27 mouse cellular contexts compared by ENCODE assay signal in the genomic region with DNA sequence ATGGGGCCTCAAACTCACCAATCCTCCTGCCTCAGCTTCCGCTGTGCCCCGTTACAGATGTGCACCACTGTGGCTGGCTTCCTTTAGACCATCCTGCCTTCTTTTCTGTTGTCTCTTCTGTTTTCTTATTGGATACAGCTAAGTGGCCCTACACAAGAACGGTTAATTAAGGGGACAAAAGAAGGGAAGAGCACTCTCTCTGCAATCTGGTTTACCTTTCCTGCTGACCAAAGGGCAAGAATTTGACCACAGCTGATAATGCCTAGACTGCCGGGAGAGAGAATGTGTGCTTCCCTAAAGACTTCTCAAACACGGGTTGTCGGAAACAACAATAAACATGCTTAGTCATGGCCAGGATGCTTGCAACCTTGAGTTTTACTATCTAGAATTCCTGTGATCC.
"Had no signal": no experiment of that assay in that cellular context is flagged by ENCODE, and none has a peak within 500 bp of the region (broad histone marks: within the 10 kb centered on the region; RNA-seq: fewer than 3 reads in every experiment).

No protein-coding gene starts in this region.

- H3K4me1 ChIP-seq: embryonic facial prominence, embryonic 12.5 days; embryonic facial prominence, embryonic 15.5 days; forebrain, embryonic 13.5 days; forebrain, embryonic 15.5 days had no signal

- H3K27me3 ChIP-seq: embryonic facial prominence, embryonic 12.5 days; embryonic facial prominence, embryonic 13.5 days; embryonic facial prominence, embryonic 15.5 days; forebrain, embryonic 12.5 days; forebrain, embryonic 13.5 days; forebrain, embryonic 15.5 days had no signal

- H3K4me3 ChIP-seq: embryonic facial prominence, embryonic 10.5 days; embryonic facial prominence, embryonic 12.5 days; embryonic facial prominence, embryonic 13.5 days; embryonic facial prominence, embryonic 15.5 days; erythroblast, embryonic 14.5 days; forebrain, embryonic 10.5 days; forebrain, embryonic 12.5 days; forebrain, embryonic 13.5 days; forebrain, embryonic 15.5 days; gastrocnemius, adult 2 months; heart, adult 2 months had no signal

- H3K27ac ChIP-seq: embryonic facial prominence, embryonic 10.5 days; embryonic facial prominence, embryonic 12.5 days; embryonic facial prominence, embryonic 13.5 days; embryonic facial prominence, embryonic 15.5 days; forebrain, embryonic 10.5 days; forebrain, embryonic 12.5 days; forebrain, embryonic 13.5 days; forebrain, embryonic 15.5 days; gastrocnemius, adult 2 months; heart, adult 2 months had no signal

- H3K9ac ChIP-seq: embryonic facial prominence, embryonic 12.5 days; embryonic facial prominence, embryonic 13.5 days; embryonic facial prominence, embryonic 15.5 days; forebrain, embryonic 12.5 days; forebrain, embryonic 13.5 days; forebrain, embryonic 15.5 days; forebrain, postnatal 0 days had no signal

- ATAC-seq: forebrain, embryonic 13.5 days; forebrain, embryonic 14.5 days; forebrain, embryonic 15.5 days; forebrain, embryonic 16.5 days; forebrain, postnatal 0 days had no signal

- H3K36me3 ChIP-seq: embryonic facial prominence, embryonic 10.5 days; embryonic facial prominence, embryonic 12.5 days; embryonic facial prominence, embryonic 13.5 days; embryonic facial prominence, embryonic 15.5 days; forebrain, embryonic 10.5 days; forebrain, embryonic 12.5 days; forebrain, embryonic 15.5 days had no signal

- H3K4me2 ChIP-seq: embryonic facial prominence, embryonic 12.5 days; embryonic facial prominence, embryonic 13.5 days; embryonic facial prominence, embryonic 15.5 days; forebrain, embryonic 12.5 days; forebrain, embryonic 13.5 days; forebrain, embryonic 15.5 days had no signal

- H3K9me3 ChIP-seq: embryonic facial prominence, embryonic 10.5 days; embryonic facial prominence, embryonic 12.5 days; embryonic facial prominence, embryonic 13.5 days; embryonic facial prominence, embryonic 15.5 days; forebrain, embryonic 10.5 days; forebrain, embryonic 12.5 days; forebrain, embryonic 13.5 days; forebrain, embryonic 15.5 days had no signal

- DNase-seq: cerebellum, adult 9-10 months; cerebellum, adult 9-11 months; cerebellum, postnatal 10 days; cerebellum, postnatal 14 days; cerebellum, postnatal 25 days; cerebellum, postnatal 36 days; embryo, embryonic 11 days; forebrain, postnatal 0 days; gastrocnemius, adult 2 months; gastrocnemius, postnatal 10 days; gastrocnemius, postnatal 14 days; gastrocnemius, postnatal 25 days; gastrocnemius, postnatal 36 days; heart, adult 11 months; heart, adult 18-20 months; heart, adult 2 months had no signal
